Mouse (Mus musculus) erythroid progenitor cell, adult 5-6 weeks (primary cell): ENCODE data around the gene Cdh23. TPM values are rescaled to one million over a fixed set of nuclear protein-coding genes. Genes with fewer than 3 reads are reported as not detected.
"Not testable (repeated sequence)": the region's sequence is repeated elsewhere in the genome, so short reads cannot be mapped to it uniquely, and the experiment has no call there.

ENCODE experiments used
- ATAC-seq: replicated peaks from 2 replicates; pipeline ENCODE4 v1.8.0; 2016; ENCODE audit warnings: moderate number of reproducible peaks, mild to moderate bottlenecking, moderate TSS enrichment, inconsistent platforms; ENCODE audit not compliant: poor library complexity, low FRiP score, severe bottlenecking
- total RNA-seq, 2 experiments: library from RNA; stranded (forward) in 1 of 2; stranded (reverse) in 1 of 2; fragments of 150-400 nt in 1 of 2; fragments of 186-747, 209-891 nt in 1 of 2; gene quantifications; 2 replicates each; pipeline versions ENCODE4 v1.2.3 to v1.2.4; 2015 to 2017; ENCODE audit warnings: low replicate concordance in 2 of 2

Gene Cdh23
- total RNA-seq (2015; ENCODE audit: low replicate concordance) (not detected in 2 replicates), total RNA-seq (2017; ENCODE audit: low replicate concordance) (0.26 TPM in 1 of 2 replicates, not detected in the other)

- ATAC-seq = no peak
These were observed at the start of gene Cdh23 for GRCm38 (mm10) chr10:60696390-60696789. TSS of gene Cdh23 (minus strand) at chr10:60696490.

GRCm38 (mm10) chr10:60744543-60745290, 48.4 kb upstream of the Cdh23 start:
- ATAC-seq = no peak

- no peak for ATAC-seq
These were observed 47.4 kb upstream of the Cdh23 start for GRCm38 (mm10) chr10:60743681-60744080.

GRCm38 (mm10) chr10:60742942-60743341, 46.7 kb upstream of the Cdh23 start:
- no peak for ATAC-seq

GRCm38 (mm10) chr10:60742296-60742695, 46.0 kb upstream of the Cdh23 start:
- not testable (repeated sequence) for ATAC-seq

- no peak for ATAC-seq
These were observed 45.1 kb upstream of the Cdh23 start for GRCm38 (mm10) chr10:60741435-60741834.

- ATAC-seq = no peak
These were observed 43.5 kb upstream of the Cdh23 start for GRCm38 (mm10) chr10:60739619-60740363.

- ATAC-seq = no peak
These were observed 41.8 kb upstream of the Cdh23 start for GRCm38 (mm10) chr10:60737886-60738640.

- no peak for ATAC-seq
These were observed 41.0 kb upstream of the Cdh23 start for GRCm38 (mm10) chr10:60737169-60737728.

GRCm38 (mm10) chr10:60735737-60736136, 39.4 kb upstream of the Cdh23 start:
- no peak for ATAC-seq

GRCm38 (mm10) chr10:60733471-60733870, 37.2 kb upstream of the Cdh23 start:
- no peak for ATAC-seq

GRCm38 (mm10) chr10:60732397-60732861, 36.1 kb upstream of the Cdh23 start:
- ATAC-seq = no peak

GRCm38 (mm10) chr10:60731742-60732141, 35.5 kb upstream of the Cdh23 start:
- ATAC-seq = no peak

- ATAC-seq = no peak
These were observed 31.0 kb upstream of the Cdh23 start for GRCm38 (mm10) chr10:60727301-60727700.

GRCm38 (mm10) chr10:60726896-60727295, 30.6 kb upstream of the Cdh23 start:
- no peak for ATAC-seq

GRCm38 (mm10) chr10:60724496-60724895, 28.2 kb upstream of the Cdh23 start:
- ATAC-seq = no peak

GRCm38 (mm10) chr10:60723345-60723744, 27.1 kb upstream of the Cdh23 start:
- ATAC-seq = no peak

- no peak for ATAC-seq
These were observed 25.4 kb upstream of the Cdh23 start for GRCm38 (mm10) chr10:60721640-60722039.

GRCm38 (mm10) chr10:60720461-60720860, 24.2 kb upstream of the Cdh23 start:
- no peak for ATAC-seq

- no peak for ATAC-seq
These were observed 22.2 kb upstream of the Cdh23 start for GRCm38 (mm10) chr10:60718491-60718890.
